Mouse (Mus musculus): ENCODE measurements around the gene Sergef.
A peak's percentile ranks its signal among the peaks of the same experiment; 100 is the strongest.

The Sergef gene

GRCm38 (mm10) chr7:46575897-46576296 is 63.7 kb downstream of the Sergef start:
- DNase-seq (ENCODE audit: low spot score), result no peak

- DNase-seq (ENCODE audit: low spot score), result no peak
Observed at GRCm38 (mm10) chr7:46572803-46573594, 66.6 kb downstream of the Sergef start.

- peak; percentile 43 for DNase-seq (ENCODE audit: low spot score)
Observed at GRCm38 (mm10) chr7:46569509-46569908, 70.1 kb downstream of the Sergef start.

GRCm38 (mm10) chr7:46566318-46567007 is 73.1 kb downstream of the Sergef start:
- no peak for DNase-seq (ENCODE audit: low spot score)

- DNase-seq (ENCODE audit: low spot score), result no peak
Observed at GRCm38 (mm10) chr7:46565374-46565773, 74.2 kb downstream of the Sergef start.

- no peak for DNase-seq (ENCODE audit: low spot score)
Observed at GRCm38 (mm10) chr7:46563801-46564200, 75.8 kb downstream of the Sergef start.

- DNase-seq (ENCODE audit: low spot score), result no peak
Observed at GRCm38 (mm10) chr7:46560061-46560460, 79.5 kb downstream of the Sergef start.

- no peak for DNase-seq (ENCODE audit: low spot score)
Observed at GRCm38 (mm10) chr7:46559643-46560042, 80.0 kb downstream of the Sergef start.

- no peak for DNase-seq (ENCODE audit: low spot score)
Observed at GRCm38 (mm10) chr7:46559006-46559405, 80.6 kb downstream of the Sergef start.

- no peak for DNase-seq (ENCODE audit: low spot score)
Observed at GRCm38 (mm10) chr7:46557996-46558395, 81.6 kb downstream of the Sergef start.

GRCm38 (mm10) chr7:46557387-46557786 is 82.2 kb downstream of the Sergef start:
- no peak for DNase-seq (ENCODE audit: low spot score)

GRCm38 (mm10) chr7:46556358-46557118 is 83.1 kb downstream of the Sergef start:
- no peak for DNase-seq (ENCODE audit: low spot score)

- no peak for DNase-seq (ENCODE audit: low spot score)
Observed at GRCm38 (mm10) chr7:46555731-46556130, 83.9 kb downstream of the Sergef start.

GRCm38 (mm10) chr7:46554855-46555254 is 84.8 kb downstream of the Sergef start:
- DNase-seq (ENCODE audit: low spot score), result no peak

GRCm38 (mm10) chr7:46554003-46554402 is 85.6 kb downstream of the Sergef start:
- DNase-seq (ENCODE audit: low spot score), result no peak

- DNase-seq (ENCODE audit: low spot score), result no peak
Observed at GRCm38 (mm10) chr7:46551935-46552752, 87.5 kb downstream of the Sergef start.

GRCm38 (mm10) chr7:46551173-46551572 is 88.4 kb downstream of the Sergef start:
- no peak for DNase-seq (ENCODE audit: low spot score)

- DNase-seq (ENCODE audit: low spot score), result no peak
Observed at GRCm38 (mm10) chr7:46548124-46548523, 91.5 kb downstream of the Sergef start.

- DNase-seq (ENCODE audit: low spot score), result no peak
Observed at GRCm38 (mm10) chr7:46547642-46548041, 92.0 kb downstream of the Sergef start.

GRCm38 (mm10) chr7:46546539-46546938 is 93.1 kb downstream of the Sergef start:
- DNase-seq (ENCODE audit: low spot score), result no peak

- peak; percentile 57 for DNase-seq (ENCODE audit: low spot score)
Observed at GRCm38 (mm10) chr7:46544195-46544641, 95.4 kb downstream of the Sergef start.

- DNase-seq (ENCODE audit: low spot score), result no peak
Observed at GRCm38 (mm10) chr7:46542117-46542516, 97.5 kb downstream of the Sergef start.

Data from layer of hippocampus, adult 11-12 months (tissue).